Mouse (Mus musculus) limb, embryonic 11.5 days (tissue): ENCODE results near the gene Xbp1. TPM values are rescaled to one million over a fixed set of nuclear protein-coding genes. Genes with fewer than 3 reads are reported as not detected.

ENCODE experiments used
- polyA plus RNA-seq: library from polyadenylated mRNA; unstranded; fragments of >200 nt; fragmentation: Nextera tagmentation; extraction: Ambion mirVana; gene quantifications from 2 replicates; pipeline ENCODE4 v1.2.1, GENCODE M21; 2014

Xbp1 gene
- polyA plus RNA-seq, 1 experiment from 2014 or later, result 151 TPM

Other genes with a start within 250 kb of the Xbp1 start
- 12.3 and 13.1 TPM in 2 replicates for gene Znrf3, start 75.8 kb upstream of the Xbp1 start, polyA plus RNA-seq
- gene Ccdc117, start 21.5 kb downstream of the Xbp1 start, polyA plus RNA-seq, result 33.5 and 35.9 TPM in 2 replicates
- not detected in 2 replicates for gene Ankrd36, start 49.0 kb downstream of the Xbp1 start, polyA plus RNA-seq
- gene Mrps24, start 195.0 kb downstream of the Xbp1 start, polyA plus RNA-seq, result 164 and 170 TPM in 2 replicates
- gene Urgcp, start 241.7 kb downstream of the Xbp1 start, polyA plus RNA-seq, result 10.2 and 12.8 TPM in 2 replicates